Mouse (Mus musculus) midbrain, embryonic 14.5 days (tissue): ENCODE measurements around the gene Fam155a. TPM values are rescaled to one million over a fixed set of nuclear protein-coding genes. Genes with fewer than 3 reads are reported as not detected.

Source experiments
- ATAC-seq: fragments of 200-750 bp; cut with Nextera tagmentation; 2 replicates; pipeline ENCODE4 v1.8.0; 2017; ENCODE audit warnings: moderate number of reproducible peaks, moderate library complexity; ENCODE audit not compliant: low FRiP score, low TSS enrichment
- DNase-seq: peaks from one replicate; pipeline ENCODE4 v3.0.0-alpha.2; 2015
- H3K27ac ChIP-seq: fragments of 300-500 bp; sonication (generic); replicated peaks from 2 replicates; pipeline ENCODE4 v1.5.1; 2014; ENCODE audit warnings: mild to moderate bottlenecking, low read depth, low read length, moderate library complexity
- H3K27me3 ChIP-seq: fragments of 300-500 bp; sonication (generic); 2 replicates; pipeline ENCODE4 v1.6.1; 2014; ENCODE audit warnings: low read length, control low read depth, mixed read lengths; ENCODE audit not compliant: control insufficient read depth, insufficient read depth
- H3K36me3 ChIP-seq: fragments of 300-500 bp; sonication (generic); 2 replicates; pipeline ENCODE4 v1.6.1; 2014; ENCODE audit warnings: low read length, control low read depth; ENCODE audit not compliant: control insufficient read depth, insufficient read depth
- H3K4me1 ChIP-seq: fragments of 300-500 bp; sonication (generic); 2 replicates; pipeline ENCODE4 v1.6.1; 2014; ENCODE audit warnings: mild to moderate bottlenecking, antibody characterized with exemption, low read length, control low read depth; ENCODE audit not compliant: control insufficient read depth, insufficient read depth
- H3K4me2 ChIP-seq: fragments of 300-500 bp; sonication (generic); 2 replicates; pipeline ENCODE4 v1.6.1; 2014; ENCODE audit warnings: mild to moderate bottlenecking, low read length, moderate library complexity
- H3K4me3 ChIP-seq: fragments of 300-500 bp; sonication (generic); replicated peaks from 2 replicates; pipeline ENCODE4 v1.5.1; 2014; ENCODE audit warnings: low read depth, low read length
- H3K9ac ChIP-seq: fragments of 300-500 bp; sonication (generic); replicated peaks from 2 replicates; pipeline ENCODE4 v1.6.1; 2014; ENCODE audit warnings: mild to moderate bottlenecking, low read length, moderate library complexity
- H3K9me3 ChIP-seq: fragments of 300-500 bp; sonication (generic); 2 replicates; pipeline ENCODE4 v1.6.1; 2016; ENCODE audit warnings: low read length, control low read depth, mixed read lengths; ENCODE audit not compliant: control insufficient read depth
- WGBS: fragments of 180-500 bp; shearing (Covaris S2); extraction: QIAGEN DNeasy Blood & Tissue Kit; methylation state at CpG from one replicate; pipeline ENCODE4 v1.1.7; 2014; 5-methylcytosine and 5-hydroxymethylcytosine counted together
- polyA plus RNA-seq: library from polyadenylated mRNA; unstranded; fragments of >200 nt; fragmentation: Nextera tagmentation; extraction: Ambion mirVana; gene quantifications from 2 replicates; pipeline ENCODE4 v1.2.1, GENCODE M21; 2014

The Fam155a gene
- polyA plus RNA-seq, 1 experiment from 2014 or later = 30.2 TPM

DNA sequence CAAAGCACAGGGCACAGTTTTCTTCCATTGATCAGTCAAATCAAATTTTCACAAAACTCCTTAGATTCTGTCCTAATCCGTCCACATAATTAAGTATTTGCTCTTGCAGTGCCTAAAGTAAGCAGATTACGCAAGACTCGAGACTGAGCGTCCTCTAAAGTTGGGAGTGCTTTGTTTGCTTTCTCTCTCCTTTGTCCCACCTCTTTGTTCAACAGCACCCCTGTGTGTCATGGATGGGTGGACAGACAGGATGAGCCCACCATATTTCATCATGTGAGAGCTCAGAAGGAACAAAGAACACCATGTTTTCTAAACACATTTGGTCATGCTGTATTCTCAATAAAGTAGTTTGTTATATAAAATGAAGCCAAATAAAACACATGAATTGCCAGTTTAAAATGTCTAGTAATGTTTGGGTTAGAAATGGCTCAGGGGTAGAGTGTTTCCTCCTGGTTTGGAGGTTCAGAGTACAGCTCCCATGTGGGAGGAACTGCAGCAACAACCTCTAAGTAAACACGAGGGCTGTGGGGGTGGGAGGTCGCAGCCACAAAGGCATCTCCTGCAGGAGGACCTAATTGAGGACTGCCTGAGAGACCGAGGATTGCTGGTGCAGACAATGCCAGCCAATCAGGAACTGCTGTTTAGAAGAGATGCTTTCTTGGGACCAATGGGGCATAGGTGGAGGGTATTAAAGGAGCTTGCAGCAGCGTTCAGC is 482.8 kb downstream of the Fam155a start:
- Histone ChIP-seq H3K4me2 (no peak overlapping the region), H3K9ac (no peak overlapping the region), H3K27ac (no peak overlapping the region), H3K4me1 (no peaks in the 10 kb centered on the region), H3K9me3 (no peaks in the 10 kb centered on the region), H3K4me3 (no peak overlapping the region), H3K36me3 (no peaks in the 10 kb centered on the region), H3K27me3 (no peaks in the 10 kb centered on the region)
- WGBS = 16% methylated on average over 8 of the region's 8 CpGs
- no peak for ATAC-seq
- DNase-seq = no peak

DNA sequence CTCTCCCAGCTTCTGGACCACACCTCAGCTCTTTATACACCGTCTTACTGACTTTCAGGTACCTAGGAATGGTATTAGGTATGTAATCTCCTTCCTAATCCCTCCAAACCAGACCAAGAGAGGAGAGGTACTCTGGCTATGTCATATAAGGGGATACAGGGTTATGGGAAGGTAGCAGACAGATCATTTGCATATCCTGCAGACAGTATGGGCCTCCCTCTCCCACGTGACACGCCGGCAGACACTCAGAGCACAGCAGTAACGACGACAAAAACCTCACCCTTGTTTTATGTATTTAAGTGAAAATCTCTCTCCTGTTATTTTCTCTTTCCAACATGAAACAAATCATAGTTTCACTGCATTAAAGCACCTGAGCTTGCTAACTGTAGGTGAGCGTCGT is 496.8 kb downstream of the Fam155a start:
- Histone ChIP-seq H3K4me2 (no peak overlapping the region), H3K4me1 (no peaks in the 10 kb centered on the region), H3K27me3 (no peaks in the 10 kb centered on the region), H3K9me3 (no peaks in the 10 kb centered on the region), H3K27ac (no peak overlapping the region), H3K9ac (no peak overlapping the region), H3K4me3 (no peak overlapping the region), H3K36me3 (no peaks in the 10 kb centered on the region)
- ATAC-seq (no peak), DNase-seq (no peak)
- WGBS = 80% methylated on average over 8 of the region's 8 CpGs

DNA sequence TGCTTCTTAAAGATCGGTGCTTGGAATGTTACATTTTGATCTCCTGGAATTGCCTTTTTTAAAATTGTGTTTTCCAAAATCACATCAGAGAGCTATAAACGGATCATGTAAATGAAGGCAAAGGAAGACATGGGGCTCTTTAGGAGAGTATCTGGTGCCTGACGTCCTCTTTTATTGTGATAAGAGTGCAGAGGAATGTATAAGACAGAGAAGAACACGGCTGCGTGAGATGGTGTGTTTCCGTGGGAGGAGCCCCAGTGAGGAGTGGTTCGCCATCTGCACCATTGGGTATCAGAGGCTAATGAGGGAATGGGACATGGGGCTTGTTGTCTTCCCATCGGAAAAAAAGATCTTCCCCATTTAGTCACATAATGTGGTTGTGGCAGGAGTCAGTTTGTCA is 506.6 kb downstream of the Fam155a start:
- H3K9ac ChIP-seq = no peak overlapping the region

DNA sequence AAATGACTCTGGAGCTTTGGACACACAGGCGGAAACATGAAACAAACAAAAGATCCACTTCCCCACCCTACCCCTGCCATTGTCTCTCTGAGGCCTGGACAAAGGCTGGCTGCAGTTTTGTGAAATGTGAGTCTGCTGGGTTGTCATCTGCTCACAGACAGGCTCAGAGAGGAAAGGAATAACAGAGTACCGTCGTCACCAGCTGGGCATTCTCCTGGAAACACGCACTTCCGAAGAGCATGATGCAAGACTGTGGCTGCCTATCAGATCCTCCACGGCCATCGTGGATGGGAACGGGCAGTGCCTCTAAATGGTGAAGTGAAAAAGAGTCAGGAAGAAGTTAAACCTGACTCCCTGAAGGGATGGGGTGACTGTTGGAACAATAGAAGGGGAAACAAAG is 509.4 kb downstream of the Fam155a start:
- no peak overlapping the region for H3K4me2 ChIP-seq
- no peaks in the 10 kb centered on the region for H3K27me3 ChIP-seq
- 33% methylated on average over 8 of the region's 8 CpGs for WGBS
- no peak overlapping the region for H3K4me3 ChIP-seq
- DNase-seq (peak; percentile 35), ATAC-seq (no peak)
- no peak overlapping the region for H3K9ac ChIP-seq
- peak overlapping the region; percentile 61 for H3K27ac ChIP-seq
- no peaks in the 10 kb centered on the region for H3K9me3 ChIP-seq
- H3K4me1 ChIP-seq = peaks cover 6% of the 10 kb centered on the region; the same call in 1 of the 2 replicates
- no peaks in the 10 kb centered on the region for H3K36me3 ChIP-seq

More for the DNA sequence above, 506.6 kb downstream of the Fam155a start:
- no peaks in the 10 kb centered on the region for H3K27me3 ChIP-seq
- no peak for ATAC-seq
- H3K4me2 ChIP-seq = no peak overlapping the region
- no peaks in the 10 kb centered on the region for H3K36me3 ChIP-seq
- H3K4me1 ChIP-seq = peaks cover 6% of the 10 kb centered on the region; the same call in 1 of the 2 replicates
- DNase-seq = no peak
- no peak overlapping the region for H3K4me3 ChIP-seq
- no peaks in the 10 kb centered on the region for H3K9me3 ChIP-seq
- no peak overlapping the region for H3K27ac ChIP-seq
- 94% methylated on average over 8 of the region's 8 CpGs for WGBS

DNA sequence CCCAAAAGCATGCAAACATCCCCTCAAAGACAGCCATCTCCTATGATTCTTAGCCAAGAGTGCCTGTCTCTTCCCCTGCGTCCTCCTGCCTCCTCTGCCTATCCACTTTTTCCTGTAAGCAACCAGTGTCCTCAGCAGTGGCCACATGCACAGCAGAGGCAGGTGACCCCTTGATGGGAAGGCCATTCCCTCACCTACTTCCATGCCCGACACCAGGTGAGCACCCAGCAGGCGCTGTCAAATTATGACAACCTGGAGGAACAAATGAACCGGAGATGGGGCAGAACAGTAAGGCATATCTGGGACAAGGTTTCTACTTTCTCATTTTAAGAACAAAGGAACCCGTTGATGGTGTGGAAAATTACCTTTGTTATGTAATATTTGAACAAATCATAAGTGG is 515.6 kb downstream of the Fam155a start:
- Histone ChIP-seq H3K27ac (no peak overlapping the region), H3K4me1 (no peaks in the 10 kb centered on the region), H3K4me3 (no peak overlapping the region), H3K9me3 (no peaks in the 10 kb centered on the region), H3K27me3 (no peaks in the 10 kb centered on the region), H3K36me3 (no peaks in the 10 kb centered on the region), H3K4me2 (no peak overlapping the region), H3K9ac (no peak overlapping the region)
- ATAC-seq = no peak
- 95% methylated on average over 5 of the region's 5 CpGs for WGBS
- no peak for DNase-seq

DNA sequence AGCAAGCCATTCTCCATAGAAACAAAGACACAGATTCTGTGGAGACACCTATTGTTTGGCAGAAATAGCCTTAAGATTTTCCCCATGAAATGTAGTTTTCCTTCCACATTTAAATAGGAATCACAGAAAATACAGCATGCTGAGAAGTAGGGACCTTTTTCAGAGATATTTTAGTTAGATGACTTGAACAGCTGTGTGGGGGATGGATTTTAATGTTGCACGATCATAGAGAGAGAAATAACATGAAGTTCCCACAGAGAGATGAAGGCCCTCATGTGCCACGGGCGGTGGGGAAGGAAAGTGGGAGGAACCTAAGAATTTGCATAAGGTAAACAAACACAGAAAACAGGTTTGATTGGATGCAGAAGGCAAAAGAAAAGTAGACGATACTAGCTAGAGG is 518.0 kb downstream of the Fam155a start:
- 77% methylated on average over 4 of the region's 4 CpGs for WGBS
- Histone ChIP-seq H3K27ac (no peak overlapping the region), H3K4me2 (no peak overlapping the region), H3K36me3 (no peaks in the 10 kb centered on the region), H3K9me3 (no peaks in the 10 kb centered on the region), H3K27me3 (no peaks in the 10 kb centered on the region), H3K9ac (no peak overlapping the region), H3K4me1 (peaks cover 4% of the 10 kb centered on the region), H3K4me3 (no peak overlapping the region)
- DNase-seq (no peak), ATAC-seq (no peak)

DNA sequence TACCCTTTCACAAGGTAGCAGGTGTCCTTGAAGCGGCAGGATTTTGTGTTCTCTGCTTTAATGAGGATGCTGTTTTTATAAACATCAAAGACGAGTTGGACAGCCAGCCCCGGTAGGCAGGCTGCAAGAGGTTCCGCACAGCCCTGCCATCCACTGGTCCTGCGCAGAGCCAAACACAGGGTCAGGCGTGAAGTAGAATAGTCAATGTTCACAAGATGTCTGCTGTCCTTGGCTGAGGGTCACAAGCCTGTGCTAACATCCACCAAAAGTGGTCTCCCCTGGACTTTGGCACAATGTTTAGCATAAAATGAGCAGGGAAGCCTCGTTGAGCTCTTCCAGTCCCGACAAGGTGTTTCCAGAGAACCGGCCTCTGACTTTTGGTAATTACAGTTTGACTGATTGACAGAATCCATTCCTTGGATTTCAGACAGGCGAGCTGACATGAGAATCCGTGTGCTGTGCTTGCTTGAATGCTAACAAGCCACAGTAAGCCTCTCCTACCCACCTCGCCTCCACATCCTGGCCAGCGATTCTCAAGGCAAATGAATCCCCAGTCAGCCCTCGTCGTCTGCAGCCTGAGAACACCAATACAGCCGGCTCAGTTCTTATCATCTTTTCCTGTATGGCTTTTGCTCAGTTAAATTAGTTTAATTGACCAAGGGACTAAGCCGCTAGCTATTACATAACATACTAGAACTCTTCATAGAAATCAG is 522.7 kb downstream of the Fam155a start:
- H3K27ac ChIP-seq = peak overlapping the region; percentile 66
- no peak overlapping the region for H3K4me3 ChIP-seq
- 58% methylated on average over 17 of the region's 17 CpGs for WGBS
- DNase-seq (peak; percentile 61), ATAC-seq (no peak)
- no peaks in the 10 kb centered on the region for H3K27me3 ChIP-seq
- H3K36me3 ChIP-seq = no peaks in the 10 kb centered on the region
- no peak overlapping the region for H3K4me2 ChIP-seq
- no peak overlapping the region for H3K9ac ChIP-seq
- H3K9me3 ChIP-seq = no peaks in the 10 kb centered on the region
- H3K4me1 ChIP-seq = peaks cover 6% of the 10 kb centered on the region

DNA sequence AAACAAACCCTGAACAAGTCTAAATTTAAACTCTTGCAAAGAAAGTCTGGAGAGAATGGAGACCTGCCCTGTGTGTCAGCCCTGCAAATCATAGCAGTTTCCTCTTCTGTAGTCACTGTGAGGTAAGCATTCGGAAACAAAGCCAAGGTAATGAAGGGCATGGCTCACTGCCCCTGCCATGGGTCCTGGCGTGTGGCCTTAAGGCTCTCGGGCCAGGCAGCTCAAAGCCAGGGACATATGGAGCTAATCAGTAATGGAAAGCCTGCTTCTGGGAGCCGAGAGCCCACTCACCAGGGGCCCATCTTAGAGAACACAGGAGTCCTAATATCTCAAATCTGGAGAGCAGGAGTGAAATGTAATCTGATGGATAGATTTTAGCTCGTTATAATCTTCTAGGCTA is 525.0 kb downstream of the Fam155a start:
- no peak for ATAC-seq
- WGBS = 71% methylated on average over 5 of the region's 5 CpGs
- Histone ChIP-seq H3K9ac (no peak overlapping the region), H3K27ac (no peak overlapping the region), H3K27me3 (no peaks in the 10 kb centered on the region), H3K4me1 (peaks cover 13% of the 10 kb centered on the region), H3K36me3 (no peaks in the 10 kb centered on the region), H3K9me3 (no peaks in the 10 kb centered on the region), H3K4me2 (no peak overlapping the region), H3K4me3 (no peak overlapping the region)
- no peak for DNase-seq

DNA sequence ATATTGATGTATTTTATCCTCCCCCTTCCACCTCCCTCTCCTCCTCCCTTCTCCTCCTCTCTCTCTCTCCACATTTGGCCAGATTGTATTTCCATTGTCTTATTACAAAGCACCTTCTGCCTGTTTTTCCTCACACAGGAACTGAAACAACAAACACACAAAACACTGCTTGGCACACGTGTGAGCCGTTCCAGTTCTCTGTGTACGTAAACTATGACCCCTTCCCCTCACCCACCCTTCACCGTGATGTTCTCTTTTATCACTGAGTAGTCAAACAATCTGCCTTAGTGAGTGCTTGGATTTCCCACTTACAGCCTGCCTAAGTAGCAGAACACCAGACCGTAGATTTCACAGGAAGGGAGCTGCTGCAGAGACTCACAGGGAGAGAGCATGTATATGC is 530.0 kb downstream of the Fam155a start:
- Histone ChIP-seq H3K4me3 (no peak overlapping the region), H3K9ac (no peak overlapping the region), H3K4me2 (no peak overlapping the region), H3K27me3 (no peaks in the 10 kb centered on the region), H3K27ac (peak overlapping the region; percentile 61), H3K9me3 (no peaks in the 10 kb centered on the region), H3K4me1 (peaks cover 12% of the 10 kb centered on the region), H3K36me3 (no peaks in the 10 kb centered on the region)
- 40% methylated on average over 5 of the region's 5 CpGs for WGBS
- ATAC-seq = no peak
- DNase-seq = no peak
